Mouse (Mus musculus) heart, postnatal 4 days (tissue): Measurements from ENCODE around the gene Sh3glb2. TPM values are rescaled to one million over a fixed set of nuclear protein-coding genes. Genes with fewer than 3 reads are reported as not detected.

Source experiments
- DNase-seq: peaks from one replicate; pipeline ENCODE4 v3.0.0; 2021
- total RNA-seq, 2 experiments: library from RNA; stranded (reverse); gene quantifications; 2 replicates each; pipeline ENCODE4 v1.2.3; 2021

Gene Sh3glb2
- total RNA-seq, 2 experiments from 2014 or later = 72.7 to 73.7 TPM

- DNase-seq = no peak
Measured at GRCm38 (mm10) chr2:30380564-30381376, 21.6 kb upstream of the Sh3glb2 start.

GRCm38 (mm10) chr2:30379307-30379706 is 20.2 kb upstream of the Sh3glb2 start:
- DNase-seq = no peak

- no peak for DNase-seq
Measured at GRCm38 (mm10) chr2:30377721-30378120, 18.6 kb upstream of the Sh3glb2 start.

- no peak for DNase-seq
Measured at GRCm38 (mm10) chr2:30375893-30376292, 16.8 kb upstream of the Sh3glb2 start.

GRCm38 (mm10) chr2:30372726-30373125 is 13.6 kb upstream of the Sh3glb2 start:
- DNase-seq = no peak

- DNase-seq = no peak
Measured at GRCm38 (mm10) chr2:30371544-30371943, 12.4 kb upstream of the Sh3glb2 start.

GRCm38 (mm10) chr2:30366203-30366602 is 7.1 kb upstream of the Sh3glb2 start:
- peak; percentile 44 for DNase-seq

GRCm38 (mm10) chr2:30365281-30366069 is 6.3 kb upstream of the Sh3glb2 start:
- no peak for DNase-seq

- peak; percentile 99 for DNase-seq
Measured at GRCm38 (mm10) chr2:30363773-30364650, 4.9 kb upstream of the Sh3glb2 start, which contains the start of gene Miga2. Gene Miga2, plus strand, starts transcription at chr2:30364233.

GRCm38 (mm10) chr2:30362865-30363264 is 3.7 kb upstream of the Sh3glb2 start:
- DNase-seq = no peak

GRCm38 (mm10) chr2:30360626-30361025 is 1.5 kb upstream of the Sh3glb2 start:
- no peak for DNase-seq

- no peak for DNase-seq
Measured at GRCm38 (mm10) chr2:30357552-30358510, 1.3 kb downstream of the Sh3glb2 start.

GRCm38 (mm10) chr2:30356906-30357305 is 2.2 kb downstream of the Sh3glb2 start:
- DNase-seq = no peak

GRCm38 (mm10) chr2:30356266-30356665 is 2.9 kb downstream of the Sh3glb2 start:
- DNase-seq = no peak

- DNase-seq = no peak
Measured at GRCm38 (mm10) chr2:30355861-30356260, 3.3 kb downstream of the Sh3glb2 start.

- no peak for DNase-seq
Measured at GRCm38 (mm10) chr2:30351149-30351548, 8.0 kb downstream of the Sh3glb2 start.

- DNase-seq = no peak
Measured at GRCm38 (mm10) chr2:30349196-30349595, 9.9 kb downstream of the Sh3glb2 start.

GRCm38 (mm10) chr2:30345971-30346676 is 13.0 kb downstream of the Sh3glb2 start:
- DNase-seq = no peak

GRCm38 (mm10) chr2:30343601-30344137 is 15.5 kb downstream of the Sh3glb2 start:
- DNase-seq = peak; percentile 85

- DNase-seq = no peak
Measured at GRCm38 (mm10) chr2:30342544-30342943, 16.6 kb downstream of the Sh3glb2 start.
